Mouse (Mus musculus) liver, embryonic 15.5 days (tissue): ENCODE data around the gene Slc16a11. TPM values are rescaled to one million over a fixed set of nuclear protein-coding genes. Genes with fewer than 3 reads are reported as not detected.
A peak's percentile ranks its signal among the peaks of the same experiment; 100 is the strongest.

Source experiments
- ATAC-seq: fragments of 200-750 bp; cut with Nextera tagmentation; 2 replicates; pipeline ENCODE4 v1.8.0; 2017; ENCODE audit warnings: moderate number of reproducible peaks, mild to moderate bottlenecking, moderate library complexity; ENCODE audit not compliant: insufficient read depth
- H3K27ac ChIP-seq: fragments of 300-500 bp; sonication (generic); replicated peaks from 2 replicates; pipeline ENCODE4 v1.5.1; 2015; ENCODE audit warnings: mild to moderate bottlenecking, inconsistent platforms
- H3K27me3 ChIP-seq: fragments of 300-500 bp; sonication (generic); 2 replicates; pipeline ENCODE4 v1.6.1; 2015; ENCODE audit warnings: mild to moderate bottlenecking, inconsistent platforms
- H3K36me3 ChIP-seq: fragments of 300-500 bp; sonication (generic); replicated peaks from 2 replicates; pipeline ENCODE4 v1.6.1; 2015; ENCODE audit warnings: moderate library complexity, mild to moderate bottlenecking, inconsistent platforms
- H3K4me1 ChIP-seq: fragments of 300-500 bp; sonication (generic); replicated peaks from 2 replicates; pipeline ENCODE4 v1.6.1; 2015; ENCODE audit warnings: inconsistent platforms
- H3K4me2 ChIP-seq: fragments of 300-500 bp; sonication (generic); 2 replicates; pipeline ENCODE4 v1.6.1; 2015; ENCODE audit warnings: moderate library complexity, mild to moderate bottlenecking, inconsistent platforms
- H3K4me3 ChIP-seq: fragments of 300-500 bp; sonication (generic); replicated peaks from 2 replicates; pipeline ENCODE4 v1.5.1; 2015; ENCODE audit warnings: mild to moderate bottlenecking, inconsistent platforms
- H3K9ac ChIP-seq: fragments of 300-500 bp; sonication (generic); 2 replicates; pipeline ENCODE4 v1.6.1; 2015; ENCODE audit warnings: moderate library complexity, mild to moderate bottlenecking, inconsistent platforms
- H3K9me3 ChIP-seq: fragments of 300-500 bp; sonication (generic); replicated peaks from 2 replicates; pipeline ENCODE4 v1.6.1; 2016; ENCODE audit warnings: inconsistent platforms
- WGBS: fragments of 180-500 bp; shearing (Covaris S2); methylation state at CpG from one replicate; pipeline ENCODE4 v1.1.7; 2015; ENCODE audit warnings: mixed read lengths; ENCODE audit not compliant: insufficient replicate concordance; 5-methylcytosine and 5-hydroxymethylcytosine counted together
- polyA plus RNA-seq: library from polyadenylated mRNA; unstranded; fragments of >200 nt; fragmentation: Nextera tagmentation; extraction: Ambion mirVana; gene quantifications from 2 replicates; pipeline ENCODE4 v1.2.1, GENCODE M21; 2015

Gene Slc16a11
- polyA plus RNA-seq, 1 experiment from 2014 or later: 1.6 TPM

GRCm38 (mm10) chr11:70227126-70227525, 14.6 kb downstream of the Slc16a11 start:
- Histone ChIP-seq H3K4me1 (peaks cover 89% of the 10 kb centered on the region), H3K27me3 (peaks cover 61% of the 10 kb centered on the region), H3K9ac (0 out of 2 replicates have a peak overlapping the region, but pooled peaks have one; percentile 0), H3K9me3 (no peaks in the 10 kb centered on the region), H3K27ac (peak overlapping the region; percentile 46; the same call in 1 of the 2 replicates), H3K36me3 (no peaks in the 10 kb centered on the region), H3K4me2 (peak overlapping the region; percentile 89), H3K4me3 (peak overlapping the region; percentile 24; the same call in 1 of the 2 replicates)
- no peak for ATAC-seq
- 41% methylated on average over 5 of the region's 5 CpGs for WGBS

DNA sequence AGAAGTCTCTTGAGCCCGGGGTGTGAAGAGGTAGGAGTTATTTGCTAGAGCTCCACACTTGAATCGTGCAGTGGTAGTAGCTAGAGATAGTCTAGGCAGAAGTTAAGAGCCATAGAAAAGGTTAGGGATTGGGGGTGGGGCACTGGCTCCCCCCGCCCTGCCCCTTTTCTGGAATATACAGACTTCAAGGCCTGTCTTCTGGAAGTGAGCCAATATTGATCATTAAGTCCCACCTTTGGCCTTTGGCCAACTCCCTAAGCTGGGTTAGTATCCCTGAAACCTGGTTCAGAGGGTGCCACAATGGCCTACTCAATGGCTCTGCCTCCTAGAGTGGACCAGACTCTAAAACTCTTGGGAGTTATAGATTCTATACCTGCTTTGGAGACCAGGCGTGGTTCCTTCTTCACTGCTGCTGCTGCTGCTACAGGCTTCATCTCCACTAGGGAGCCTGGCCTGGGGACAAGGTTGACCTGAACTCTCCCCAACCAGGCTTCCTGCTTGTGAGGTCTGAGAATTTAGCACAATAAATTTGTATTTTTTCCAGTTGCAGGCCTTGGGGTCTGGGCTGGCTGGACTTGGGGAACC, 15.2 kb downstream of the Slc16a11 start:
- Histone ChIP-seq H3K27me3 (peaks cover 67% of the 10 kb centered on the region), H3K4me1 (peaks cover 83% of the 10 kb centered on the region), H3K36me3 (no peaks in the 10 kb centered on the region), H3K9me3 (no peaks in the 10 kb centered on the region), H3K4me2 (peak overlapping the region; percentile 89), H3K9ac (0 out of 2 replicates have a peak overlapping the region, but pooled peaks have one; percentile 53), H3K27ac (peak overlapping the region; percentile 46; the same call in 1 of the 2 replicates), H3K4me3 (no peak overlapping the region)
- WGBS: 66% methylated on average over 4 of the region's 4 CpGs
- no peak for ATAC-seq

DNA sequence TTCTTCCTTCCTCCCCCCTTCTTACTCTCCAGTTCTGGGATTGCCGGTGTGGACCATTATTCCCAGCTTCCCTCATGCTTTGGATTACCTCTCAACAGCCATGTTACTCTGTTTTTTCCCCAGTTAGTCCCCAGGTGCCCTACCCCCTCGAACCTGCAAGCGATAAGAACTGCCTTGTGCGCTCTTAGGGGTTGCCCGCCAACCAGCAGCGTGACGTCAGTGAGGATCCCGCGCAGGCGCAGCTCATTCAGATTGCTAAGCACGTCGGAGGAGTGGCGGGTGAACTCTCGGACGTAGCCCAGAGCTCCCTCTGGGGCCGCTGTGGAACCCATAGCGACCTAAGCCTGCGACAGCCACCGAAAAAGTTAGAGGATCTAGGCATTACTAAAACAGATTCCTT, 16.3 kb downstream of the Slc16a11 start:
- Histone ChIP-seq H3K9me3 (no peaks in the 10 kb centered on the region), H3K36me3 (no peaks in the 10 kb centered on the region), H3K9ac (peak overlapping the region; percentile 53), H3K4me2 (peak overlapping the region; percentile 89), H3K27me3 (peaks cover 67% of the 10 kb centered on the region), H3K4me3 (peak overlapping the region; percentile 55), H3K27ac (peak overlapping the region; percentile 68), H3K4me1 (peaks cover 78% of the 10 kb centered on the region)
- ATAC-seq: peak; percentile 80
- WGBS: 1% methylated on average over 19 of the region's 19 CpGs

DNA sequence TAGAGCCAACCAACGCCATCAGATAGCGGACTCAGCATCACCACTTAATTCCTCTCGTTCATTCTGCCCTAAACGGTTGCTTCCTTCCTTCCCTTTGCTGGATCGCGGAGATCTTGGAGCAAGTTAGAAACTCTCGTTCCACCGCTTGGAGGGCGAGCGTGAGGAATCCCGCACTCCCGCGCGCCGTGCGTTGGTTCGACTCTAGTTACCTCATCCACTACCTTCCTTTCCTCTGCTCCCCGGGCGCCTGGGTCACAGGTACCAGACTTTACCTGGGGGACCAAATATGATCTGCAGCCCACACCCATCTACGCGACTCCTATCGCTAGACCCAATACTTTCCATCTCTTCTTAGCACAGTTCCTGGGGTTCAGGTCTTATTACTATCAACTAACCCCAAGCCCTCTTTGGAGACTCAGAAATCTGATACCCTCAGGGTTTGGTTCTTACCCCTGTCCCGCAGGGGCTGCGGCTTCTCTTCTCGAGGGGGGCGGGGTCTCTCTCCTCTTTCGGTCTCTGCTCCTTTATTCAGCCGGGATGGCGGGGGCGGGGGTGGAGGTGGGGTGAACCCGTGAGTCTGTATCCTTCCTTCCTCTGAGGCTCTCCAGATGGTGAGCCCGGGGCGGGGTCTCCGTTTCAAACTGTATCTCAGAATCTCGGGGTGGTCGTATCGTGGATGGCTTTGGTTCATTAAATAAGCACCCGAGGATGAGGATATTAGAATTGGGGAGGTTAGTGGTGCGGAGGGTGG, 16.9 kb downstream of the Slc16a11 start, which contains the start of gene Bcl6b:
TSS of gene Bcl6b (minus strand) at position 539 of the 751 bp plus-strand sequence.
- Histone ChIP-seq H3K9ac (peak within 1 kb of the TSS; percentile 53), H3K4me1 (peaks cover 78% of the 10 kb centered on the region), H3K9me3 (no peaks in the 10 kb centered on the region), H3K36me3 (peaks cover under 1% of the 10 kb centered on the region; the same call in 1 of the 2 replicates), H3K27ac (peak within 1 kb of the TSS; percentile 68), H3K27me3 (peaks cover 67% of the 10 kb centered on the region), H3K4me2 (peak within 1 kb of the TSS; percentile 89), H3K4me3 (peak within 1 kb of the TSS; percentile 55)
- 2% methylated on average over 39 of the region's 39 CpGs for whole genome bisulfite sequencing
- peak; percentile 8; the same call in 1 of the 2 replicates for ATAC-seq

- H3K9me3 ChIP-seq: no peaks in the 10 kb centered on the region
- H3K27me3 ChIP-seq: peaks cover 62% of the 10 kb centered on the region
- 1% methylated on average over 32 of the region's 32 CpGs for WGBS
- peak overlapping the region; percentile 55 for H3K4me3 ChIP-seq
- H3K4me1 ChIP-seq: peaks cover 78% of the 10 kb centered on the region
- no peak overlapping the region; the same call in 1 of the 2 replicates for H3K27ac ChIP-seq
- H3K36me3 ChIP-seq: peaks cover 9% of the 10 kb centered on the region
- 0 out of 2 replicates have a peak overlapping the region, but pooled peaks have one; percentile 53 for H3K9ac ChIP-seq
- H3K4me2 ChIP-seq: peak overlapping the region; percentile 89
- peak; percentile 38 for ATAC-seq
Observed at GRCm38 (mm10) chr11:70230239-70230727, 17.7 kb downstream of the Slc16a11 start.

DNA sequence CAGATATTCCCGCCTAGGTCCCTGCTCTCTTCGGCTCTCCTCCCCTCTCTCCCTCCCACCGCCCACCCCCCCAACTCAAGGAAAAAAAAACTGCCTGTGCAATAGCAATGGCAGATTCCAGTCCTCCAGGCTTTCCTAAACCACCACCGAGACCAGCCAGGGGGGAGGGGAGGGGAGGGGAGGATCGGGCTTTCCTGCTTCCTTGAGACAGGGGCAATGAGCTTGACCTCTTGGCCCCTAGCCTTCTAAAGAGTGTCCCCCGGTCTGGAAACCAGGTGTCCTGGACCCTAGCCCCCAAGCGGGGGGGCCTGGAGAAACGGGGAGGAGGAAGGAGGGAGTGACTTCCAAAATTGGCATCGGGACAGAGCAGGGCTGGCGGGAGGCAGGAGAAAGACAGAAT, 20.0 kb downstream of the Slc16a11 start:
- H3K27me3 ChIP-seq: peaks cover 42% of the 10 kb centered on the region
- peaks cover 77% of the 10 kb centered on the region for H3K4me1 ChIP-seq
- no peak overlapping the region for H3K27ac ChIP-seq
- no peaks in the 10 kb centered on the region for H3K9me3 ChIP-seq
- 17% methylated on average over 10 of the region's 10 CpGs for WGBS
- ATAC-seq: no peak
- H3K9ac ChIP-seq: no peak overlapping the region
- peak overlapping the region; percentile 22; the same call in 1 of the 2 replicates for H3K4me3 ChIP-seq
- peaks cover 18% of the 10 kb centered on the region for H3K36me3 ChIP-seq
- H3K4me2 ChIP-seq: peak overlapping the region; percentile 50

GRCm38 (mm10) chr11:70233016-70233415, 20.5 kb downstream of the Slc16a11 start:
- no peak overlapping the region for H3K4me3 ChIP-seq
- H3K4me2 ChIP-seq: no peak overlapping the region
- H3K27me3 ChIP-seq: peaks cover 37% of the 10 kb centered on the region
- H3K9ac ChIP-seq: no peak overlapping the region
- WGBS: 54% methylated on average over 8 of the region's 8 CpGs
- peaks cover 73% of the 10 kb centered on the region for H3K4me1 ChIP-seq
- peaks cover 18% of the 10 kb centered on the region for H3K36me3 ChIP-seq
- no peak overlapping the region for H3K27ac ChIP-seq
- ATAC-seq: no peak
- no peaks in the 10 kb centered on the region for H3K9me3 ChIP-seq

DNA sequence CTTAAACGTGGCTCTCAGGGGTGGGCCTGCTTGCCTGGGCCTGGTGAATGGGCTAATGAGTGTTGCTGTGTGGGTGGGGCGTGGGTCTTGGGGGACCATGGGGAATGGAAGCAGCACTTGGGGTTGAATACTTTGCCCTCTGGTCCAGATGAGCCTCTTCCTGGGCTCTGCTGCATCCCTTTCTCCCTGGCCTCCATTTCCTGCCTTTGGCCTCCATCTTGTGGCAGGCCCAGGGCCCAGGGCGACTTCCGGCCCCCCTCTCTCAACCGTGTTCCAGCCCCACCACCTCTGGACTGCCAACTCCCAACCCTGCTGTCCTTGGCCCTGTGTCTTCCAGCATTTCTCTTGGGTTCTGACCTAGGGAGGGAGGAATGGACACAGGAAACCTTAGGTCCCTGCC, 21.5 kb downstream of the Slc16a11 start:
- WGBS: 56% methylated on average over 5 of the region's 5 CpGs
- H3K27me3 ChIP-seq: peaks cover 27% of the 10 kb centered on the region
- no peak overlapping the region for H3K4me2 ChIP-seq
- ATAC-seq: no peak
- H3K4me1 ChIP-seq: peaks cover 70% of the 10 kb centered on the region
- no peak overlapping the region for H3K27ac ChIP-seq
- H3K4me3 ChIP-seq: no peak overlapping the region
- H3K9ac ChIP-seq: no peak overlapping the region
- H3K9me3 ChIP-seq: no peaks in the 10 kb centered on the region
- peaks cover 18% of the 10 kb centered on the region for H3K36me3 ChIP-seq

- Histone ChIP-seq H3K27ac (peak overlapping the region; percentile 52; the same call in 1 of the 2 replicates), H3K9me3 (no peaks in the 10 kb centered on the region), H3K4me2 (no peak overlapping the region), H3K9ac (no peak overlapping the region), H3K36me3 (peaks cover 18% of the 10 kb centered on the region), H3K27me3 (peaks cover 23% of the 10 kb centered on the region), H3K4me3 (no peak overlapping the region), H3K4me1 (peaks cover 66% of the 10 kb centered on the region)
- WGBS: 25% methylated on average over 8 of the region's 8 CpGs
- no peak for ATAC-seq
Observed at GRCm38 (mm10) chr11:70234497-70234896, 21.9 kb downstream of the Slc16a11 start.

- H3K4me1 ChIP-seq: peaks cover 61% of the 10 kb centered on the region
- H3K27me3 ChIP-seq: peaks cover 14% of the 10 kb centered on the region
- WGBS: 88% methylated on average over 12 of the region's 12 CpGs
- 0 out of 2 replicates have a peak overlapping the region, but pooled peaks have one; percentile 92 for H3K4me2 ChIP-seq
- no peaks in the 10 kb centered on the region for H3K9me3 ChIP-seq
- H3K4me3 ChIP-seq: no peak overlapping the region
- H3K27ac ChIP-seq: peak overlapping the region; percentile 52; the same call in 1 of the 2 replicates
- ATAC-seq: no peak
- H3K36me3 ChIP-seq: peaks cover 18% of the 10 kb centered on the region
- H3K9ac ChIP-seq: no peak overlapping the region
Observed at GRCm38 (mm10) chr11:70235254-70235900, 22.8 kb downstream of the Slc16a11 start.
